Mouse (Mus musculus): Measurements from ENCODE around the gene Smim1. TPM values are rescaled to one million over a fixed set of nuclear protein-coding genes. Genes with fewer than 3 reads are reported as not detected.
A peak's percentile ranks its signal among the peaks of the same experiment; 100 is the strongest.

Smim1 gene
- 13.9 and 14.9 TPM in 2 replicates for polyA plus RNA-seq (2015; fragmentation: Nextera tagmentation; extraction: Ambion mirVana)

DNA sequence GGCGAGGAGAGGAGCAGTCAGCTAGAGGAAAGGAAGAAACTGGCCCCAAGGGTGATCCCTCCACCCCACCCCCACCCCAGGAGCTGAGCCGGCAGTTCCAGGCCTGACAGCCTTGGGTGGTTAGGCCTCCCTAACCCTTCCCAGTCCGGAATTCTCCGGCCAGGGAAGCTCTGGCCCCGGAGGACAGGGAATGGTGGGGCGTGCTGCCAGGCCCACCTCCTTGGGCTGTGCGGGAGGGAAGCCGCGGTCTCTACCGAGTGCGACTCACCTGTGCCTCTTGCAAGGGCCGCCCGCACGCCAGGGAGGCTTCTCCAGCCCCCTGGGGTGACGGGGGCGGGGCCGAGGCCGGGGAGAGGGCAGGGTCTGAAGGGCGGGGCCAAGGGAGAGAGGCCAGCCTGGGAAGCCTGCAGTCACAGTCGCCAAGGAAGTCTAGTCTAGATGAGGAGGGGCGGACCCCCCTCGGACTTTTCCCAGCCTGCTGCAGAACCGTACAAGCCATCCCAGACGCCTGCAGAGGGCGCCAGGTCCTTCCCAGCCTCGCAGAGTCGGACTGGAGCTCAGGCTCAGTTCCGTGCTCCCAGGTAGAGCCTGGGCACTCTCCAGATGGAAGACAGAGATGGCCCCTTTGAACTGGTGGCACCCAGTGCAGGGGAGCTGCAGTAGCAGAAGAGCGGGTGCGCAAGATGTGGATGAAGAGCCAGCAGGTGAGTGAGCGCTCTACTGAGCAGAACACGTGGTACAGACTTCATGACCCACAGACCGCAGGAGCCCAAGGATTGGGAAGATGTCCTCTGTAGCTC is at the start of gene Smim1:
Smim1 (minus strand) TSS at position 590 of the 800 bp plus-strand sequence.
- peak within 1 kb of the TSS; percentile 66 for H3K4me2 ChIP-seq (ENCODE audit: low read length)
- 3% methylated on average over 33 of the region's 33 CpGs for WGBS
- peak; percentile 73 for ATAC-seq
- no peaks in the 10 kb centered on the region for H3K9me3 ChIP-seq (ENCODE audit: control insufficient read depth, low read length)
- H3K36me3 ChIP-seq (ENCODE audit: control insufficient read depth, insufficient read depth, low read length), result peaks cover 14% of the 10 kb centered on the region
- peaks cover 5% of the 10 kb centered on the region; the same call in 1 of the 2 replicates for H3K27me3 ChIP-seq (replicated peaks; ENCODE audit: control insufficient read depth, insufficient read depth, low read length)
- no peak within 1 kb of the TSS for H3K27ac ChIP-seq (ENCODE audit: low read depth, low read length)
- peaks cover 13% of the 10 kb centered on the region for H3K4me1 ChIP-seq (ENCODE audit: control insufficient read depth, insufficient read depth, low read depth, low read length)
- H3K4me3 ChIP-seq (ENCODE audit: low read length), result peak within 1 kb of the TSS; percentile 39
- peak within 1 kb of the TSS; percentile 58 for H3K9ac ChIP-seq (ENCODE audit: low read depth, low read length)

DNA sequence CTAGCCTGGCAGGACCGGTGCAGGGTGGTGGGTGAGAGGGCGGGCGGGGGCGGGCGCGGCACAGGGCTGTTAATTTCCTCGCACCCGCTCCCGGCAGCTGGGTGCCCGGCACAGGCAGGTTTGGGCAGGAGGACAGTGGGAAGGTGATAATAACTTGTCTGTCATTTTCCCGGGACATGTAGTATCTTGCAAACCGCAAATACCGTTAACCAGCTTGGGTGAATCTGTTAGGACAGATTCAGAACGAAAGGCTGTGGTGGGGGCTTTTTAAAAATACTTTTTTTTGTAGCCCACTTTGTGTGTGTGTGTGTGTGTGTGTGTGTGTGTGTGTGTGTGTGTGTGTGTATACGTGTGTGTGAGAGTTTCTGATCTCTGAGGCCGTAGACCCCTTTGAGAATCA is 45.9 kb upstream of the Smim1 start:
- Histone ChIP-seq H3K4me3 (ENCODE audit: low read length) (peak overlapping the region; percentile 6; the same call in 1 of the 2 replicates), H3K36me3 (ENCODE audit: control insufficient read depth, insufficient read depth, low read length) (no peaks in the 10 kb centered on the region), H3K4me2 (ENCODE audit: low read length) (peak overlapping the region; percentile 41; the same call in 1 of the 2 replicates), H3K27ac (ENCODE audit: low read depth, low read length) (no peak overlapping the region), H3K9ac (ENCODE audit: low read depth, low read length) (no peak overlapping the region), H3K27me3 (replicated peaks; ENCODE audit: control insufficient read depth, insufficient read depth, low read length) (peaks cover 26% of the 10 kb centered on the region), H3K4me1 (ENCODE audit: control insufficient read depth, insufficient read depth, low read depth, low read length) (peaks cover 5% of the 10 kb centered on the region; the same call in 1 of the 2 replicates), H3K9me3 (ENCODE audit: control insufficient read depth, low read length) (no peaks in the 10 kb centered on the region)
- ATAC-seq, result no peak
- 20% methylated on average over 13 of the region's 16 CpGs for WGBS

DNA sequence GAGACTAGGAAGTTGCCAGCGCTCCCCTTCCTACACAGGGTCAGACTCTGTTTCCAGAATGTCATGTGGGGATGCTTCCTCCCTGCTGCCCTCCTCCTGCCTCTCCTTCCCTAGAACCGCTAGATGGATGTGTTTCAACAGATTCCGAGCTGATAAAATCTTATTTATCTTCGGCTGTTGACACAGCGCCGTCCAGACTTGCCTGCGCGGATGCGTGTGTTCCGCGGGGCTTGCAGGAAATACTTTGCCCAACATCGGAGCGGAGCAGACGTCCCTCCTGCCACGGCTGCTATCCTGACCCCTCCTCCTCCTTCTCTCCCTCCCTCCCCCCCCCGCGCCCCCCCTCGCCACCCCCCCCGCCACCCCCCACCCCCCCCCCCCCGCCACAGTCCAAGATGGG is 45.5 kb upstream of the Smim1 start:
- Histone ChIP-seq H3K4me3 (ENCODE audit: low read length) (peak overlapping the region; percentile 19; the same call in 1 of the 2 replicates), H3K9ac (ENCODE audit: low read depth, low read length) (no peak overlapping the region; the same call in 1 of the 2 replicates)
- WGBS, result 3% methylated on average over 16 of the region's 20 CpGs

DNA sequence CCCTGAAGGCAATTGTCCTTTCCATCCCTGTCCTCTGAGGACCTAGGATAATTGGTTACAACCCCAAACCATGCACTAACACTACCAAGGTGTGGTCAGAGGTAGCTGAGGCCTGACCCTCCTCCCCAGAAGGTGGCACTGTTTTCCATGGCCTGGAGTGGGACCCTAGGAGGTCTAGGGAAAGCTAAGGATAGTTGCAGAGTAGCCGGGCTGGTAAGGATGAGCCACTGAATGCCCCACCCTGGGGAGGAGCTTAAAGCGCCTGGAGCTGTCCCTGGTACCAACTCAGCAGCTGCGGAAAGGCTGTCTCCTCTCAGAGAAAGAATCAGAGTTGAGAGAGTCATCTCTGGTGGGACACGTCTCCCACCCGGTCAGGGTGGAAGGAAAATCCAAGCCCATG is 44.9 kb upstream of the Smim1 start:
- Histone ChIP-seq H3K4me2 (ENCODE audit: low read length) (no peak overlapping the region), H3K9me3 (ENCODE audit: control insufficient read depth, low read length) (no peaks in the 10 kb centered on the region), H3K9ac (ENCODE audit: low read depth, low read length) (no peak overlapping the region), H3K4me3 (ENCODE audit: low read length) (no peak overlapping the region), H3K4me1 (ENCODE audit: control insufficient read depth, insufficient read depth, low read depth, low read length) (peaks cover 5% of the 10 kb centered on the region; the same call in 1 of the 2 replicates), H3K27ac (ENCODE audit: low read depth, low read length) (no peak overlapping the region), H3K27me3 (replicated peaks; ENCODE audit: control insufficient read depth, insufficient read depth, low read length) (peaks cover 26% of the 10 kb centered on the region), H3K36me3 (ENCODE audit: control insufficient read depth, insufficient read depth, low read length) (no peaks in the 10 kb centered on the region)
- ATAC-seq, result no peak
- 2% methylated on average over 5 of the region's 5 CpGs for WGBS

More for the DNA sequence above, 45.5 kb upstream of the Smim1 start:
- Histone ChIP-seq H3K4me1 (ENCODE audit: control insufficient read depth, insufficient read depth, low read depth, low read length) (peaks cover 5% of the 10 kb centered on the region; the same call in 1 of the 2 replicates), H3K36me3 (ENCODE audit: control insufficient read depth, insufficient read depth, low read length) (no peaks in the 10 kb centered on the region), H3K9me3 (ENCODE audit: control insufficient read depth, low read length) (no peaks in the 10 kb centered on the region), H3K27ac (ENCODE audit: low read depth, low read length) (no peak overlapping the region), H3K27me3 (replicated peaks; ENCODE audit: control insufficient read depth, insufficient read depth, low read length) (peaks cover 26% of the 10 kb centered on the region), H3K4me2 (ENCODE audit: low read length) (peak overlapping the region; percentile 41)
- no peak for ATAC-seq

DNA sequence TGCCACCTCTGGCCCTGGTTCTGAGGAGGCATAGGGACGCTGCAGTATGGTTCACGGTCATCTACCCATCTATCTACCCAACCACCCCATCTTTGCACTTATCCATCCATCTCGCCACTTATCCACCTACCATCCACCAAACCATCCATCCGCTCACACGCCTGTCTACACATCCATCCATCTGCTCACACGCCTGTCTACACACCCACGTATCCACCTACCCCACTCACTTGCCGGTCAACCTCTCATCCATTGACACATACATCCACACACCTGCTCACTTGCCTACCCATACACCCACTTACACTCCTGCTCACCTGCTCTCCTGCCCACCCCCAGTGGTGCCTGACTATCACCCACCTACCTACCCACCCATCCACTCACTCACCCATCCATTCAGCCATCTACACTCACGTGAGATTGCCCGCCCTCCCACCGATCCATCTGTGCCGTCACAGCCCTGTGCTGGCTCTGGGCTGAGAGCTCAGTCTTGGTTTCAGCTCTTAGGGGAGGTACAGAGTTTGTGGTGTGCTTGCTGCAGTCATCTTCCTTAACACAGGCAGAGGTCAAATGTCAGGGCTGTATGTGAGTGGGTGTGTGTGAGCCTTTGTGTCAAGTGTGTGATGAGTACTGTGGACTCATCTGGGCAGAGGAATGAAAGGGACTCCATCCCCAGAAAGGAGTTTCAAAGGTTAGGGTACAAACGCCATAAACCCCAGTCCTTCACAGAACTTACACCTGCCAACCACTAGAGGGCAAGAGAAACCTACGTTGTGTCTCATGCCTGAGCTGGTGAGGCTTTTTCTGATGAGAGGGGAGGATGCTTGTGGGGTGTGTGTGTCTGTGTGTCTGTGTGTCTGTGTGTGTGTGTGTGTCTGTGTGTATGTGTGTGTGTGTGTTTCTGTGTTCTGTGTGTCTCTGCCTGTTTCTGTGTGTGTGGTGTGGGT is 39.1 kb upstream of the Smim1 start:
- 61% methylated on average over 14 of the region's 14 CpGs for whole genome bisulfite sequencing
- peak; percentile 61 for ATAC-seq
- Histone ChIP-seq H3K9me3 (ENCODE audit: control insufficient read depth, low read length) (no peaks in the 10 kb centered on the region), H3K4me3 (ENCODE audit: low read length) (no peak overlapping the region), H3K9ac (ENCODE audit: low read depth, low read length) (no peak overlapping the region), H3K27me3 (replicated peaks; ENCODE audit: control insufficient read depth, insufficient read depth, low read length) (peaks cover 7% of the 10 kb centered on the region), H3K27ac (ENCODE audit: low read depth, low read length) (no peak overlapping the region), H3K4me2 (ENCODE audit: low read length) (no peak overlapping the region), H3K4me1 (ENCODE audit: control insufficient read depth, insufficient read depth, low read depth, low read length) (no peaks in the 10 kb centered on the region), H3K36me3 (ENCODE audit: control insufficient read depth, insufficient read depth, low read length) (no peaks in the 10 kb centered on the region)

DNA sequence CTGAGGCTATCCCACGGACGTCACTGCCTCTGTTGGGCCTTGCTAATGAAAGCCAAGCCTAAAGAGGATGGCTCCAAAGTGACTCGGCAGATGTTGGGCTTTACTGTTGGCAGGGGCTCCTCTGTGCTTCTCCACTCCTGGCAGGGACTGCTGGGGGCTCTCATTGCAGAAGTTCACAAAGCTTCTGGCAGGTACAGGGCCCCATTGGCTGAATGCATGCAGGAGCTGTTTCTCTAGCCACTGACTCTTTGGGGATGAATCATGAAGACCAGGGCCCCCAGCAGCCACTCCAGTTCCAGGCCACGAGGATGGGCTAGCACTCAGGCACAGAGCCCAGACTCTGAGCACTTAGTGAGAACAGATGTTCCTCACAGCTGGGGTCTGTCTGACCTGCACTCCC is 31.7 kb upstream of the Smim1 start:
- H3K27me3 ChIP-seq (replicated peaks; ENCODE audit: control insufficient read depth, insufficient read depth, low read length), result no peaks in the 10 kb centered on the region; the same call in 1 of the 2 replicates
- WGBS, result 62% methylated on average over 4 of the region's 4 CpGs
- H3K9ac ChIP-seq (ENCODE audit: low read depth, low read length), result no peak overlapping the region
- H3K4me1 ChIP-seq (ENCODE audit: control insufficient read depth, insufficient read depth, low read depth, low read length), result no peaks in the 10 kb centered on the region
- no peaks in the 10 kb centered on the region for H3K36me3 ChIP-seq (ENCODE audit: control insufficient read depth, insufficient read depth, low read length)
- no peaks in the 10 kb centered on the region for H3K9me3 ChIP-seq (ENCODE audit: control insufficient read depth, low read length)
- ATAC-seq, result no peak
- no peak overlapping the region for H3K4me2 ChIP-seq (ENCODE audit: low read length)
- no peak overlapping the region for H3K4me3 ChIP-seq (ENCODE audit: low read length)
- no peak overlapping the region for H3K27ac ChIP-seq (ENCODE audit: low read depth, low read length)

DNA sequence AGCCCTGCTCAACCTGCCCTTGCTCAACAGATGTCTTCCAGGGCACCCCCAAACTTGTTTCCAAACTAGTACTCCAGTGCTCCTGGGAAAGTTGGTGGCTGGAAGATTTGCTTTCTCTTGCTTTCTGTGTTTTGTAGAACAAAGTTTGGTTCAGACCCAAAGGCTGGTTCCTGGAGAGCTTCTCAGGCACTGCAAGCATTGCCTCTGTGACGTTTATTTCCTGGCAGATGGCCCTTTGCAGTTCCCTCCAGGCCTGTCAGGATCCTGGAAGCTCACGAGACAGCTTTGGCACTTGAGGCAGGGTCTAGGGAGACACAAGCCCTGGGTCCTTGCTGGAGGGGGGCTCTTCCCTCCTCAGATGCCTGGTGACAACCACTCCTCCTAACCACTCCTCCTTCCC is 30.6 kb upstream of the Smim1 start:
- Histone ChIP-seq H3K4me2 (ENCODE audit: low read length) (no peak overlapping the region), H3K36me3 (ENCODE audit: control insufficient read depth, insufficient read depth, low read length) (no peaks in the 10 kb centered on the region), H3K27ac (ENCODE audit: low read depth, low read length) (no peak overlapping the region), H3K9me3 (ENCODE audit: control insufficient read depth, low read length) (no peaks in the 10 kb centered on the region), H3K9ac (ENCODE audit: low read depth, low read length) (no peak overlapping the region), H3K4me3 (ENCODE audit: low read length) (no peak overlapping the region), H3K27me3 (replicated peaks; ENCODE audit: control insufficient read depth, insufficient read depth, low read length) (no peaks in the 10 kb centered on the region; the same call in 1 of the 2 replicates), H3K4me1 (ENCODE audit: control insufficient read depth, insufficient read depth, low read depth, low read length) (no peaks in the 10 kb centered on the region)
- 39% methylated on average over 2 of the region's 2 CpGs for WGBS
- ATAC-seq, result no peak

DNA sequence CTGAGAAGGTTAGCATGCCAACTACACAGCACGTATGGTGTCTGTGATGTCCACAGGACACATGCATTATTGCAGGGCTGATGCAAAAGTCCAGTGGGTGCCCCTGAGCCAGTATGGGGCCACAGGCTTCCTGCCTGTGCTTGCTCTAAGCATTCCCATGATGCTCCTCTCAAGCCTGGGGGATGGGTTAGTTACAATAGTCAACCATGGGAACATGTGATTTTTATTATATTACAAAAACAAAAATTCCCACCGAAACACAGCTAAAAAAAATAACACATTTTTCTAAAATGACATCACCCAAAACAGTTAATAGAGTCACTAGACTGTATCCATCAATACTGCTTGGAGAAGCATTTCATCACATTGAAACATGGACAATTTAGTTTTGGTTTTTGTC is 30.0 kb upstream of the Smim1 start:
- no peak overlapping the region for H3K4me3 ChIP-seq (ENCODE audit: low read length)
- H3K36me3 ChIP-seq (ENCODE audit: control insufficient read depth, insufficient read depth, low read length), result no peaks in the 10 kb centered on the region
- ATAC-seq, result no peak
- H3K27ac ChIP-seq (ENCODE audit: low read depth, low read length), result no peak overlapping the region
- no peaks in the 10 kb centered on the region for H3K9me3 ChIP-seq (ENCODE audit: control insufficient read depth, low read length)
- H3K4me1 ChIP-seq (ENCODE audit: control insufficient read depth, insufficient read depth, low read depth, low read length), result no peaks in the 10 kb centered on the region
- H3K9ac ChIP-seq (ENCODE audit: low read depth, low read length), result no peak overlapping the region
- H3K4me2 ChIP-seq (ENCODE audit: low read length), result no peak overlapping the region
- no peaks in the 10 kb centered on the region; the same call in 1 of the 2 replicates for H3K27me3 ChIP-seq (replicated peaks; ENCODE audit: control insufficient read depth, insufficient read depth, low read length)
- 74% methylated on average over 2 of the region's 2 CpGs for WGBS

DNA sequence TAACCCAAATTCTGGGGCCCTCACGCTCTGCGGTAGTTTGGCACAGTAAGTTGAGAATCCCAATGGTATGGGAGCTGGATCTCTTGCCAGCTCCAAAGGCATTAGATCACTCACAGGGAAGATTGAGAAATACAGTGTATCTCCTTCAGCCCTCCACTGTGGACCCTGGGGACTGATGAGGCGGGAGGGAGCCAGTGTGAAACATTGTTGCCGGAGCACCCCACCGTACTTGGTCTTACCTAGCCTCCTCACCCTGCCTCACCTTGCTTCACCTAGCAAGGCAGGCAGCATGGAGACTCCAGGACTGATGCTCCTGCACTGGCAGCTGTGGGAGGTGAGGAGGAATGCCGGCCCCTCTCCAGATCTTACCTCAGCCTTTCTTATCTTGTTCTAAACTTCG is 29.5 kb upstream of the Smim1 start:
- Histone ChIP-seq H3K27me3 (replicated peaks; ENCODE audit: control insufficient read depth, insufficient read depth, low read length) (no peaks in the 10 kb centered on the region; the same call in 1 of the 2 replicates), H3K4me2 (ENCODE audit: low read length) (no peak overlapping the region), H3K4me1 (ENCODE audit: control insufficient read depth, insufficient read depth, low read depth, low read length) (no peaks in the 10 kb centered on the region), H3K27ac (ENCODE audit: low read depth, low read length) (no peak overlapping the region), H3K4me3 (ENCODE audit: low read length) (no peak overlapping the region), H3K9ac (ENCODE audit: low read depth, low read length) (no peak overlapping the region), H3K36me3 (ENCODE audit: control insufficient read depth, insufficient read depth, low read length) (no peaks in the 10 kb centered on the region), H3K9me3 (ENCODE audit: control insufficient read depth, low read length) (no peaks in the 10 kb centered on the region)
- WGBS, result 84% methylated on average over 7 of the region's 7 CpGs
- ATAC-seq, result no peak
